Mouse (Mus musculus): ENCODE results near the gene Twsg1. TPM values are rescaled to one million over a fixed set of nuclear protein-coding genes. Genes with fewer than 3 reads are reported as not detected.

Gene Twsg1
- total and polyA plus RNA-seq, 3 experiments, result 17.0 to 17.7 TPM; not detected in 1

DNA sequence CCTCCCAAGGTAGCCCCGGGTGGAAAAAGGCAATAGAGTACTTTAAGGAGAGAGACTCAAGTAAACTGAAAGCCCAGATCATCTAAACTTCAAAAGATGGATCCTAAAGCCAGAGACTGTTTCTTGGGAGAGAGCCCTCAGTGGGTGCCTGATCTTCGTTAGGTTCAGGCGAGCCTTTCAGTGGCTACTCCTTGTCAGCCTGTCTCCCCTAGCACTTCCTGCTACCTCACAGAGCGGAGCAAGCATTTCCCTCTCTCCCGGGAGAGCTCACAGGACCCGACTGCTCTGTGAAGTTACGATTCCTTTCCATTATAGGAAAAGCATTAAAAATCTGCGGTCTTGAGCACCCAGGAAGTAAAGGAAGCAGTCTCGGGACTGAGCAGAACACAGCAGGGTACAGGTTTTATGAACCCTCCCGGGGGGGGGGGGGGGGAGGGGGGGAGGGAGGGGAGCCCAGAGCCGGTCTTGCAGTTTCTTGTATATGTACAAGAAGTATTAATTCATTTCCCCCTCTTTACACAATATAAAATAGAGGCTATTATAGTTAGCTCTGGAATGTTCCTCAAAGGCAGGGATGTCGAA lies 44.6 kb downstream of the Twsg1 start:
- H3K4me1 ChIP-seq (ENCODE audit: control insufficient read depth in 1 of 2, insufficient read depth in 2 of 2, low read length in 2 of 2), result 0 out of 4 replicates have a peak, but pooled peaks cover 0 to 3% of the 10 kb centered on the region in 2 experiments
- no peaks in the 10 kb centered on the region for H3K27me3 ChIP-seq (ENCODE audit: control insufficient read depth in 1 of 2, insufficient read depth in 2 of 2, low read length in 2 of 2)
- DNase-seq (ENCODE audit: low read depth, low spot score), result no peak
- H3K27ac ChIP-seq (ENCODE audit: control insufficient read depth, low read depth, low read length), result no peak overlapping the region
- no peaks in the 10 kb centered on the region for H3K9me3 ChIP-seq (replicated peaks; ENCODE audit: insufficient read depth, low read length)
- H3K79me2 ChIP-seq (ENCODE audit: control insufficient read depth, insufficient read depth, low read length, poor library complexity), result no peaks in the 10 kb centered on the region
- no peak for TF ChIP-seq POLR2AphosphoS5 (IDR thresholded peaks at IDR 0.05; ENCODE audit: borderline replicate concordance, low read depth, low read length)
- no peak for TF ChIP-seq E2F4 (IDR thresholded peaks at IDR 0.05; ENCODE audit: borderline replicate concordance, low read depth, low read length)
- TF ChIP-seq USF1 (IDR thresholded peaks at IDR 0.05; ENCODE audit: low read depth, low read length), result no peak
- TF ChIP-seq NRF1 (IDR thresholded peaks at IDR 0.05; ENCODE audit: insufficient read depth, low read depth, low read length, poor library complexity, severe bottlenecking), result no peak
- TF ChIP-seq GABPA (IDR thresholded peaks at IDR 0.05; ENCODE audit: low read depth, low read length), result no peak
- no peak for TF ChIP-seq CHD2 (IDR thresholded peaks at IDR 0.05; ENCODE audit: low read length)
- TF ChIP-seq TBP (IDR thresholded peaks at IDR 0.05; ENCODE audit: low read depth, low read length), result no peak
- TF ChIP-seq HCFC1 (IDR thresholded peaks at IDR 0.05; ENCODE audit: low read depth, low read length), result no peak
- no peak for TF ChIP-seq SMC3 (IDR thresholded peaks at IDR 0.05; ENCODE audit: low read depth, low read length)
- no peak for TF ChIP-seq MAFK (IDR thresholded peaks at IDR 0.05; ENCODE audit: borderline replicate concordance, low read depth, low read length)
- no peak for TF ChIP-seq BHLHE40 (IDR thresholded peaks at IDR 0.05; ENCODE audit: borderline replicate concordance, low read depth, low read length)
- TF ChIP-seq ZKSCAN1 (IDR thresholded peaks at IDR 0.05; ENCODE audit: low read depth, low read length), result no peak
- TF ChIP-seq MYB (IDR thresholded peaks at IDR 0.05; ENCODE audit: low read depth, low read length), result no peak
- no peak for TF ChIP-seq USF2 (IDR thresholded peaks at IDR 0.05; ENCODE audit: borderline replicate concordance in 1 of 2, insufficient read depth in 1 of 2, low read depth in 1 of 2, low read length in 2 of 2)
- no peak for TF ChIP-seq RAD21 (IDR thresholded peaks at IDR 0.05; ENCODE audit: low read depth, low read length)
- no peak for TF ChIP-seq GATA1 (IDR thresholded peaks at IDR 0.05; ENCODE audit: low read depth, low read length)
- TF ChIP-seq UBTF (IDR thresholded peaks at IDR 0.05; ENCODE audit: borderline replicate concordance, insufficient read depth, low read depth, low read length), result no peak
- no peak for TF ChIP-seq ETS1 (IDR thresholded peaks at IDR 0.05; ENCODE audit: low read depth, low read length)
- no peak overlapping the region for H3K4me3 ChIP-seq (ENCODE audit: control insufficient read depth in 1 of 2, insufficient read depth in 1 of 2, low read depth in 2 of 2, low read length in 2 of 2)
- H3K9ac ChIP-seq (ENCODE audit: control insufficient read depth, low read depth, low read length, poor library complexity, severe bottlenecking), result no peak overlapping the region
- H3K36me3 ChIP-seq (ENCODE audit: control insufficient read depth in 1 of 2, insufficient read depth in 2 of 2, low read length in 2 of 2), result no peaks in the 10 kb centered on the region

DNA sequence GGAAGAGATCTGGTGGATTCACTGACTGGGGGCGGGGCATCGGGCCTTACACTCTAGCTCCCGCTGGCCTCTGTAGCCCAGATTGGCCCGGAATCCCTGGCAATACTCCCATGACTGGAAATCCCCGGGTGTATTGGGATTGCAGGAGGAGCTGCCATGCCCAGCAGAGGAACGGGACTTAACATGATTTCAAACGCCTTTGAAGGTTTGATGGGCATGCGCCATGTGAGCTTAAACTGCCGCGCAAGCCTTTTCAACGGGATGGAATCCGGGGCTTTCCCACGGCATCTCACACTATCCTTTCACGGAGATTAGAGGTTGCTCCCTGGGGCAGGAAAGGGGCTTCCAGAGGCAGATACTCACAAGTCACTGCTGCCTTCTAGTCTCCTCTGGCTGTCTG lies 45.8 kb downstream of the Twsg1 start:
- TF ChIP-seq ETS1 (IDR thresholded peaks at IDR 0.05; ENCODE audit: low read depth, low read length), result no peak
- TF ChIP-seq SMC3 (IDR thresholded peaks at IDR 0.05; ENCODE audit: low read depth, low read length), result no peak
- TF ChIP-seq ZC3H11A (IDR thresholded peaks at IDR 0.05; ENCODE audit: low read depth, low read length), result no peak
- TF ChIP-seq MXI1 (IDR thresholded peaks at IDR 0.05; ENCODE audit: low read depth, low read length), result no peak
- TF ChIP-seq HCFC1 (IDR thresholded peaks at IDR 0.05; ENCODE audit: low read depth, low read length), result no peak
- no peak for TF ChIP-seq MAFK (IDR thresholded peaks at IDR 0.05; ENCODE audit: borderline replicate concordance, low read depth, low read length)
- TF ChIP-seq JUND (IDR thresholded peaks at IDR 0.05; ENCODE audit: low read depth, low read length), result no peak
- no peak for TF ChIP-seq GATA1 (IDR thresholded peaks at IDR 0.05; ENCODE audit: low read depth, low read length)
- no peak for TF ChIP-seq MEF2A (IDR thresholded peaks at IDR 0.05; ENCODE audit: extremely low read depth, insufficient replicate concordance, low read depth, low read length, poor library complexity, severe bottlenecking)
- no peak for TF ChIP-seq TCF12 (IDR thresholded peaks at IDR 0.05; ENCODE audit: low read depth, low read length)
- Histone ChIP-seq H3K4me1 (ENCODE audit: control insufficient read depth in 1 of 2, insufficient read depth in 2 of 2, low read length in 2 of 2) (0 out of 4 replicates have a peak, but pooled peaks cover 0 to 3% of the 10 kb centered on the region in 2 experiments), H3K36me3 (ENCODE audit: control insufficient read depth in 1 of 2, insufficient read depth in 2 of 2, low read length in 2 of 2) (no peaks in the 10 kb centered on the region), H3K27ac (ENCODE audit: control insufficient read depth, low read depth, low read length) (no peak overlapping the region), H3K79me2 (ENCODE audit: control insufficient read depth, insufficient read depth, low read length, poor library complexity) (no peaks in the 10 kb centered on the region), H3K9ac (ENCODE audit: control insufficient read depth, low read depth, low read length, poor library complexity, severe bottlenecking) (no peak overlapping the region), H3K4me3 (ENCODE audit: control insufficient read depth in 1 of 2, insufficient read depth in 1 of 2, low read depth in 2 of 2, low read length in 2 of 2) (no peak overlapping the region), H3K9me3 (replicated peaks; ENCODE audit: insufficient read depth, low read length) (no peaks in the 10 kb centered on the region), H3K27me3 (ENCODE audit: control insufficient read depth in 1 of 2, insufficient read depth in 2 of 2, low read length in 2 of 2) (no peaks in the 10 kb centered on the region)
- DNase-seq (ENCODE audit: low read depth, low spot score), result no peak
